Mouse (Mus musculus) bone marrow macrophage, adult 2 months (primary cell): ENCODE data around the gene Arhgap27. TPM values are rescaled to one million over a fixed set of nuclear protein-coding genes. Genes with fewer than 3 reads are reported as not detected.

Source experiments
- H3K27ac ChIP-seq: 2 replicates; pipeline ENCODE4 v1.5.1; 2012; ENCODE audit warnings: low read depth, low read length; ENCODE audit not compliant: insufficient read depth
- H3K4me1 ChIP-seq: 2 replicates; pipeline ENCODE4 v1.6.1; 2012; ENCODE audit warnings: low read length; ENCODE audit not compliant: control insufficient read depth, insufficient read depth
- H3K4me3 ChIP-seq: 2 replicates; pipeline ENCODE4 v1.5.1; 2012; ENCODE audit warnings: mild to moderate bottlenecking, low read length, moderate library complexity; ENCODE audit not compliant: insufficient read depth
- CTCF ChIP-seq: IDR thresholded peaks from 2 replicates; pipeline ENCODE4 v1.5.1; 2012; ENCODE audit warnings: low read depth, mild to moderate bottlenecking, low read length, moderate library complexity
- POLR2A ChIP-seq: IDR thresholded peaks from 2 replicates; pipeline ENCODE4 v1.6.1; 2012; ENCODE audit warnings: mild to moderate bottlenecking, low read depth, low read length, borderline replicate concordance
- polyA plus RNA-seq: library from polyadenylated mRNA; stranded (reverse); fragments of >200 nt; gene quantifications from 2 replicates; pipeline ENCODE4 v1.2.4, GENCODE M21; 2012; ENCODE audit not compliant: missing spikeins, insufficient read depth, insufficient read length

Gene Arhgap27
- polyA plus RNA-seq, 1 experiment, result 23.8 TPM

DNA sequence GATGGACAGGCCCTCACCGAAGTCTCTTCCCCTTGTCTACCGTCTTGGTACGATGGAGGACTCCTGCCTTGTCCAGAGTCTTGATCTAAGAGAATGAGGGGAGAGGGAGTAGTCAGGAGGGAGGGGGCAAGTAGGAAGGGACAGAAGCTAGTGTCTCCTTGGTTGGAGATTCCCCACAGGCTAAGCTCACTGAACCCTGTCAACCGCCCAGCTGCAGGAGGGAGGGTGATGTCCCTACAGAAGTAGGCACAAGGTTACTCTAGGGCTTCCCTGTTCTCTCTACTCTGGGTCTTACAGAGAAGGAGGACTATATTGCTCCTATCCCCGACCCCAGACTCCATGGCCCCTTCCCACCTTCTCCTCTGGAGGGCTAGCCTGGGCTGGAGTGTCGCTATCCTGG is 24.8 kb downstream of the Arhgap27 start:
- TF ChIP-seq POLR2A (no peak), CTCF (no peak)
- Histone ChIP-seq H3K27ac (no peak overlapping the region), H3K4me1 (peaks cover 15% of the 10 kb centered on the region), H3K4me3 (no peak overlapping the region)

DNA sequence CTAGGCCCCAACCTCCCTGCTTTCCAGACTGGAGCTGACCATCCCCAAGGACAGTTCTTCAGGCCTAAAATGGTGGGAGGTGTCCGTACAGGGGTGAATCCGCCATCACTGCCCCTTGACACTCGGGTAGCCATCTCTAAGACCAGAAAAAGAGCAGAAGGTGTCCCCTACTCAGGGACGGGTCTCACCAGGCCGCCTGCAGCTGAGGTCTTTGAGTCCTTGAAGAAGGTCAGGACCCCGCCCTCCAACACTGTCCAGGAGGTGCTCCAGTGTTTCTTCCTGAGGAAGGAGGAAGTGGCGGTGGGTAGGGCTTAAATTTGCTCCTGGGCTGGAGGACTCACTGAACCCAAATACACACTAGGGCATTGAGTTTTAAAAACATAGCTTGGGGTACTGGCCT is 25.4 kb downstream of the Arhgap27 start:
- no peak overlapping the region for H3K4me3 ChIP-seq
- TF ChIP-seq CTCF (no peak), POLR2A (no peak)
- H3K4me1 ChIP-seq, result peaks cover 9% of the 10 kb centered on the region
- no peak overlapping the region for H3K27ac ChIP-seq

DNA sequence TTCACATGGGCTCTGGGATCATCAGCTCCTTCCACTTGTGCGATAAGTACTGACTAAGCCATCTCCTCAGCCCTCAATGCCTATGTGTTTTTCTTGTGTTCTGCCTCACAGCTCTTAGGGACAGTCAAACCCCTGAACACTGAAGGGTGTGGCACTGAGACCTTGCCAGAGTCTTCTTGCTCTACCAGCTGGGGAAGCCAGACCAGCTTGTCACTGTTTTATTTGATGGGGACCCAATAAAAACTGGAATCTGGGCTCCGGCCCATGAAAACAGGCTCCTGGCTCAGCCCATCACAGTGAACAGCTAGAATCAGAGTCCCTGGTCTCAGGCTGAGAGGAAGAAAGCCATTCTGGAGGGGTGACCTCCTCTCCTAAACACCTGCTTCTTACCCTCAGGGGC is 26.3 kb downstream of the Arhgap27 start:
- no peak overlapping the region for H3K4me3 ChIP-seq

DNA sequence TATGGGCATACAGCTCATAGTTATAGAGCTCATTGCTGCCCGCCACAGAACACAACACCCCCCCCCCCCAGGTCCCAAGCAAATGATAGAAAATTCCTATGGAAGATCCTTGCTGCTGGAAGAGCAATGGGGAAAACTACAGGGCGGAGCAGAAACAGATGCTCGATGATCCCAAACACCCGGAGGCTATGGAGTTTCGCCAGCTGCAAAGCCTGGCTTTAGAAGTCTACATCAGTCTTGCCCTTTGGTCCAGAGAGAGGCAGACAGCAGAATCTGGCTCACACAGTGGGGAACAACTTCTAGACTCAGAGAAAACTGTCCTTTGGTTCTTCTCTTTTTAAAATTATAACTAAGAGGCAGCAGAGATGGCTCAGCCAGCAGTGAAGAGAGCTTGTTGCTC is 27.9 kb downstream of the Arhgap27 start:
- TF ChIP-seq CTCF, result no peak
- TF ChIP-seq POLR2A, result no peak
- Histone ChIP-seq H3K4me1 (no peaks in the 10 kb centered on the region), H3K27ac (no peak overlapping the region)

More for the DNA sequence above, 26.3 kb downstream of the Arhgap27 start:
- H3K4me1 ChIP-seq, result no peaks in the 10 kb centered on the region; the same call in 1 of the 2 replicates
- no peak overlapping the region for H3K27ac ChIP-seq
- TF ChIP-seq POLR2A, result no peak
- TF ChIP-seq CTCF, result no peak

DNA sequence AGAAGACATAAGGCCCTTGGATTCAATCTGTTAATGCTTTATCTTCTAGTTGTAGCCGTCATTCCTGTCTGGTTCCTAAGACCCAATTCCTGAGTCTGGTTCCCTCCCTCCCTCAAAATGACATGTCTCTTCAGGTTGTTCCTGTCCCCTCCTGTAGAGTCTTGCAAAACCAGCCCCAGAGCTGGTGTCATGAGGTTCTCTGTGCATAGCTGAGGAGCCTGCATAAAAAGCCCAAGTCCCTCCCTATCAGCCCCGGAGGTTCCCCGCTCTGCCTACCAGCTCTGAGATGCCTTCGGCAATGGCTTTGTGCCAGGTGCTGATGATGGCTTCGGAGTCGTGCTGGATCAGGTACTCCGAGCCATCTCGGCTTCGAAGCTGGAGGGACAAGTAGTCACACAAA is 28.6 kb downstream of the Arhgap27 start:
- Histone ChIP-seq H3K4me1 (no peaks in the 10 kb centered on the region), H3K27ac (no peak overlapping the region)
- TF ChIP-seq CTCF (no peak), POLR2A (no peak)

More for the DNA sequence above, 27.9 kb downstream of the Arhgap27 start:
- no peak overlapping the region for H3K4me3 ChIP-seq

DNA sequence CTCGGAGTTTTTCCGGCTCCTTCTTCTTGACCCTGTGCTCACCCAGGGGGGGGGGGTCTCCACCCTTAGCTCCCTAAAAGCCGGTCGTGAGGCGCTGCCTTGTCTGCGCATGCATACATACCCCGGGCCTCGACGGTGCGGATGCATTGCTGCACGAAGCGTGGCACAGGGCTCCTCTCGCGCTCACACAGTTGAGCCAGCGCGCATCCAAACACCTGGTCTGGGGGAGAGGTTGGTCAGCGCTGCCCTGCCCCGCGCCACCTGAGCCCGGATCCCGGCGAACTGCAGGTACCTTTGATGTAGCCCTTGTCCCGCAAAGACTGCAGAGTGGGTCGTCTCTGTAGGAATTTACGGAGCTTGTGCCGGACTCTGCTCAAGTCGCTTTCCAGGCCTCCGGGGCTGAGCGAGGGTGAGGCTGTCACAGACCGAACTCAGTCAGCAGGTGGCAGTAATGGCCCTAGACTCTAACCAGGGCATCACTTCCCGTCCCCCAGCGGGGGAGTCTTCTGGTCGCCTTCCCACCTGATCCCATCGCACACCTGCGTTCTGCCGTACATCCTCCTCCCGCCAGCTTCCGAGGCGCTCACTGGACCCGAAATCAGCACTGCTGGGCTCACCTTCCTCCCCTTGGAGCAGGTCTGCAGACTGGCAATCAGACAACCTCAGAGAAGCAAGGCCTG is 29.6 kb downstream of the Arhgap27 start:
- TF ChIP-seq CTCF (no peak), POLR2A (no peak)
- no peak overlapping the region for H3K27ac ChIP-seq
- no peaks in the 10 kb centered on the region for H3K4me1 ChIP-seq
- no peak overlapping the region for H3K4me3 ChIP-seq

More for the DNA sequence above, 28.6 kb downstream of the Arhgap27 start:
- no peak overlapping the region for H3K4me3 ChIP-seq

DNA sequence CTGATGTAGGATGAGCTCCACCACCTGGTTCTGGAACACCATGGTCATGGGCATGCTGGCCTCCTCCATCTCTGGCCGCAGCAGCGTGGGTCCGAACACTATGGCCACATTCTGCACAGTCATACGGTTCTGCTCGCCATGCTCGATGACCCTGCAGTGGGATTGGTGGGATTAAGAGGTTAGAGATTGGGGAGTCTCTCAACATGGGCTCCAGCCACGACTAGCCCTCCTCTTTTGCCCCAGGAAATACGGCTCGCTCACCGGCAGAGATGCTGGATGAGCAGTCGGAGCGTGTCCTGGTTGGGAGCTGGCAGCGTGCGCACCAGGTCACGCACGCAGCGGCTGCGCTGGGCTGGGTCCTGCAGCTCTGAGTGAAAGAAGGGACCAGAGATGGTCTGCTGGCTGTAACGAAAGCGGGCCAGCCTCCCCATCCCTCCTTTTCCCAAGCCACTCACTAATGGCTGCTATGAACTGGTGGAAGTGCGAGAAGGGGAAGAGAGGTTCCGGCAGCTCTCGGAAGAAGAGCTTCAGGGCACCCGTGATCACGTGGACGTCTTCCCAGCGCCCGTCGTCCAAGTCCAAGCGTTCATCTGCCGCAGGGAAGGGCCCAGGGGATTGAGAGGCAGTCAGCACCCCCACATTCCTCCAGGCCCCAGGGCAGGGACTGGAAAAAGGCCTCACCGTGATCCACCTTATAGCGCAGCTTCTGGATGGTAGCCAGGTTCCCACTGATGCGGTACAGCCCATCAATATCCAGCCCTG is 30.4 kb downstream of the Arhgap27 start:
- no peak overlapping the region for H3K4me3 ChIP-seq
- TF ChIP-seq POLR2A (no peak), CTCF (no peak)
- H3K4me1 ChIP-seq, result no peaks in the 10 kb centered on the region
- no peak overlapping the region for H3K27ac ChIP-seq

DNA sequence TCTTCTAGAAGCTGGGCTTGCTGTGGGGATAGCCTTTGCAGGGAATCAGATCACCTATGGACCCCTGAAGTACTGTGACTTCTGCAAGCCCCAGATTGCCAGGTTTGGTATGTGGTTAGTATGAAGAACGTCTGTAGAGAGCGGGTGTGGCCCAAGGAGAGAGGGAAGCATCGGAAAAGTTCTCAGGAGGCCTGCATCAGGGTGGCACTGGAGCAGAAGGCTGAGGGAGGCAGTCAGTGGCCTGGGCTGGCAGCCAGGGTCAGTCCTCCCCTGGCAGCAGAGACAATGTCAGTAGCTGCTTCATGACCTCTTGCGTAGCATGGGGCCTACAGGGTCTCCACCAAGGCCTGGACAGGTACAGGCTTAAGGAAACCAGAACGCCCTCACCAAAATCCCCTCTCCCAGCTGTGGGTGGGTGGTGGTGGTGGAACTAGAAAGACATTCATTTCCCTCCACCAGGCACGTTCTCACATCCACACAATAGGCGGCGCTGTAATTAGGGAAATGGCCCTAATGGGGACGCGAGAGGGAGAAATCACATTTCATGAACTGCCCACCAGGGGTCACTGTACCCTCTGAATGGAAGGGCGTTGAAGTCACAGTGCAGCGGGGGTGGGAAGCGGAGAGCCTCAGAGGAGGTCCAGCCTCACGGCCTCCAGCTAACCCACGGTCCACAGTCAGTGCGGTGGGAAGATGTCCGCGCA is 31.2 kb downstream of the Arhgap27 start:
- TF ChIP-seq POLR2A, result no peak
- peak; percentile 93 for TF ChIP-seq CTCF
- Histone ChIP-seq H3K27ac (no peak overlapping the region), H3K4me1 (no peaks in the 10 kb centered on the region), H3K4me3 (no peak overlapping the region)

DNA sequence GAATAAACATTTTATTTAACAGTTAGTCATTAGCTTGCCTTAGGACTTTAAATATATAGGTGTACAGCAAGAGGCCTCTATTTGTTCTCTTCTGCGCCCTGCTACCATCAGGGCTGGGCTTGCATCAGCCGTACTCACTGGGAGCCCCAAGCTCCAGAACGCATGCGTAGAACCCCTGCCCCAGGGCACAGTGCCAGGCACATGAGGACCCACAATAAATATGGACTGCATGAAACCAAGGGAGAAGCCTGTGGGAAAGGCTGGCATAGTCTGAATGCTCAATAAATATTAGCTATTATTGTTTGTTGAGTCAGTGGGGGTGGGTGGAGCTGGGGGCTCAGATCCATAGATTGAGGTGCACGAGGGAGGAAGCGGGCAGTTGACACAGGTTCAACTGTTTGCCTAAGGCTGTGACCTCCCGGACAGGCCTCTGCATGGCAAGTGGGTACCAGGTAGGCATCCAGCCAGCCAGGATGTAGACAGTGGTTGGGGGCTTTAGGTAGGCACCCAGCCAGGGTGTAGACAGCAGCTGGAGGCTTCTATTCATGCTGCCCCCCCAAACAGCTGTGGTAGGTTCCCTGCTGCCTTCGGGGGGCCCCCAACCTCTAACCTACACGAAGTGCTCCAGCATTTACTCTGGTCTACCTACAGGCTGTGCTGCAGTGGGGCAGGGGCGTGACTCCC is 31.8 kb downstream of the Arhgap27 start:
- H3K27ac ChIP-seq, result no peak overlapping the region
- TF ChIP-seq CTCF (no peak), POLR2A (no peak)
- no peaks in the 10 kb centered on the region for H3K4me1 ChIP-seq
- H3K4me3 ChIP-seq, result no peak overlapping the region
